Mouse (Mus musculus) fibroblast of lung, adult 2 months (primary cell): ENCODE results near the gene Ipo7.
A peak's percentile ranks its signal among the peaks of the same experiment; 100 is the strongest.
"Not testable (repeated sequence)": the region's sequence is repeated elsewhere in the genome, so short reads cannot be mapped to it uniquely, and the experiment has no call there.

ENCODE experiments used
- DNase-seq: peaks from one replicate; pipeline ENCODE4 v3.0.0-alpha.2; 2011; ENCODE audit warnings: low read depth

Gene Ipo7

GRCm38 (mm10) chr7:110023553-110023952 is 5.5 kb downstream of the Ipo7 start:
- no peak for DNase-seq

- DNase-seq = no peak
Measured at GRCm38 (mm10) chr7:110026594-110026993, 8.5 kb downstream of the Ipo7 start.

- DNase-seq = no peak
Measured at GRCm38 (mm10) chr7:110028826-110029225, 10.8 kb downstream of the Ipo7 start.

GRCm38 (mm10) chr7:110030342-110030741 is 12.3 kb downstream of the Ipo7 start:
- DNase-seq = no peak

GRCm38 (mm10) chr7:110057723-110058122 is 39.6 kb downstream of the Ipo7 start:
- not testable (repeated sequence) for DNase-seq

GRCm38 (mm10) chr7:110059092-110059785 is 41.2 kb downstream of the Ipo7 start:
- peak; percentile 3 for DNase-seq

GRCm38 (mm10) chr7:110060106-110060668 is 42.1 kb downstream of the Ipo7 start:
- DNase-seq = peak; percentile 7

- no peak for DNase-seq
Measured at GRCm38 (mm10) chr7:110060669-110061198, 42.7 kb downstream of the Ipo7 start.

- peak; percentile 100 for DNase-seq
Measured at GRCm38 (mm10) chr7:110061199-110061751, 43.2 kb downstream of the Ipo7 start, which contains the start of gene Zfp143. Zfp143 (plus strand) TSS chr7:110061217.

- peak; percentile 59 for DNase-seq
Measured at GRCm38 (mm10) chr7:110061752-110062273, 43.7 kb downstream of the Ipo7 start.

- DNase-seq = no peak
Measured at GRCm38 (mm10) chr7:110063731-110064130, 45.7 kb downstream of the Ipo7 start.

GRCm38 (mm10) chr7:110069070-110069469 is 51.0 kb downstream of the Ipo7 start:
- DNase-seq = no peak

GRCm38 (mm10) chr7:110078168-110078567 is 60.1 kb downstream of the Ipo7 start:
- no peak for DNase-seq

GRCm38 (mm10) chr7:110083386-110084165 is 65.5 kb downstream of the Ipo7 start:
- DNase-seq = peak; percentile 22

- no peak for DNase-seq
Measured at GRCm38 (mm10) chr7:110085217-110085616, 67.1 kb downstream of the Ipo7 start.

GRCm38 (mm10) chr7:110087914-110088313 is 69.8 kb downstream of the Ipo7 start:
- DNase-seq = no peak

- no peak for DNase-seq
Measured at GRCm38 (mm10) chr7:110091670-110092069, 73.6 kb downstream of the Ipo7 start.

- DNase-seq = no peak
Measured at GRCm38 (mm10) chr7:110096332-110096731, 78.3 kb downstream of the Ipo7 start.

GRCm38 (mm10) chr7:110097106-110097793 is 79.2 kb downstream of the Ipo7 start:
- no peak for DNase-seq

- no peak for DNase-seq
Measured at GRCm38 (mm10) chr7:110100854-110101253, 82.8 kb downstream of the Ipo7 start.

- DNase-seq = no peak
Measured at GRCm38 (mm10) chr7:110101266-110101665, 83.2 kb downstream of the Ipo7 start.
